8 mouse cellular contexts compared by ENCODE assay signal in the genomic region with DNA sequence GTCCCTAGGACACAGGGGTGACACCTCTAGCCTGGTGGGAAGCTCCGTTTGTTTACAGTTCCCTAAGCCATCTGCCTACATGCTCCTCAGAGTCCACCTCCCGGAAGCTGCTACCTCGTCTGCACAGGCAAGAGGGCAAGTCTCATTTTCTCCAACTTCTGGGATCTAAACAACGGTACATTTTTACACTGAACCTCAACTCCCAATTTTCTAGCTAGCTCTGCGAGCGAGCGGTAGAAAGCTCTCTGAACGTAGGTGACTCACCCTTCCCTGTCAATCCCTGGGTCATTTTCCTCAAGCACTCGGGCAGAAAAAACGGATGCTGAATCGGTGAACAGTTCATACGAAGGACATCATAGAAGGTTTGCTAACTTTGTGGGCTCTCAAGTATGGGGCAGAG.
DNase-seq lines count a peak whose midpoint lies in the region; ATAC-seq lines count a peak whose summit lies in the region.

No protein-coding gene starts in this region.

- no peak for ATAC-seq in hindbrain, embryonic 11.5 days (ENCODE audit: low FRiP score)
- no peak for ATAC-seq in embryonic facial prominence, embryonic 12.5 days (ENCODE audit: insufficient number of reproducible peaks, insufficient read depth, low FRiP score, low TSS enrichment)
- no peak for ATAC-seq in limb, embryonic 12.5 days (ENCODE audit: insufficient number of reproducible peaks, insufficient read depth, low FRiP score, low TSS enrichment, low read depth)

- H3K4me3 ChIP-seq in hindbrain, embryonic 10.5 days, result no peak overlapping the region
- H3K4me3 ChIP-seq in hindbrain, embryonic 11.5 days (ENCODE audit: low read depth, low read length), result no peak overlapping the region
- no peak overlapping the region for H3K4me3 ChIP-seq in embryonic facial prominence, embryonic 12.5 days
- no peak overlapping the region for H3K4me3 ChIP-seq in limb, embryonic 12.5 days (replicated peaks)

- H3K4me1 ChIP-seq in hindbrain, embryonic 10.5 days (replicated peaks), result peaks cover 23% of the 10 kb centered on the region
- H3K4me1 ChIP-seq in hindbrain, embryonic 11.5 days (replicated peaks; ENCODE audit: control insufficient read depth, insufficient read depth, low read length), result no peaks in the 10 kb centered on the region
- peaks cover 53% of the 10 kb centered on the region for H3K4me1 ChIP-seq in embryonic facial prominence, embryonic 12.5 days
- H3K4me1 ChIP-seq in limb, embryonic 12.5 days (replicated peaks), result peaks cover 67% of the 10 kb centered on the region

- WGBS in hindbrain, embryonic 10.5 days, result 63% methylated on average over 12 of the region's 12 CpGs
- whole genome bisulfite sequencing in hindbrain, embryonic 11.5 days, result 54% methylated on average over 12 of the region's 12 CpGs
- 30% methylated on average over 12 of the region's 12 CpGs for whole genome bisulfite sequencing in embryonic facial prominence, embryonic 12.5 days
- 48% methylated on average over 12 of the region's 12 CpGs for WGBS in limb, embryonic 12.5 days

- H3K9me3 ChIP-seq in hindbrain, embryonic 10.5 days, result no peaks in the 10 kb centered on the region
- no peaks in the 10 kb centered on the region for H3K9me3 ChIP-seq in hindbrain, embryonic 11.5 days (ENCODE audit: control insufficient read depth, low read length)
- H3K9me3 ChIP-seq in embryonic facial prominence, embryonic 12.5 days, result no peaks in the 10 kb centered on the region
- H3K9me3 ChIP-seq in limb, embryonic 12.5 days, result no peaks in the 10 kb centered on the region

- 0 out of 2 replicates have a peak overlapping the region, but pooled peaks have one; percentile 35 for H3K27ac ChIP-seq in hindbrain, embryonic 10.5 days
- H3K27ac ChIP-seq in hindbrain, embryonic 11.5 days (ENCODE audit: low read depth, low read length), result no peak overlapping the region
- peak overlapping the region; percentile 89 for H3K27ac ChIP-seq in embryonic facial prominence, embryonic 12.5 days
- peak overlapping the region; percentile 90 for H3K27ac ChIP-seq in limb, embryonic 12.5 days

- H3K27me3 ChIP-seq in hindbrain, embryonic 10.5 days (ENCODE audit: insufficient read depth, poor library complexity, severe bottlenecking), result no peaks in the 10 kb centered on the region
- H3K27me3 ChIP-seq in hindbrain, embryonic 11.5 days (ENCODE audit: control insufficient read depth, insufficient read depth, low read length), result no peaks in the 10 kb centered on the region
- H3K27me3 ChIP-seq in embryonic facial prominence, embryonic 12.5 days, result no peaks in the 10 kb centered on the region
- H3K27me3 ChIP-seq in limb, embryonic 12.5 days, result no peaks in the 10 kb centered on the region

- no peak for DNase-seq in hindbrain, embryonic 10.5 days (ENCODE audit: low spot score)
- DNase-seq in hindbrain, embryonic 11.5 days (ENCODE audit: low spot score), result no peak
- DNase-seq in adipocyte (ENCODE audit: low spot score), result peak; percentile 72
- no peak for DNase-seq in right cerebral cortex, postnatal 14 days
- DNase-seq in ovary, postnatal 14 days (ENCODE audit: low spot score), result no peak
- no peak for DNase-seq in gastrocnemius, postnatal 10 days

- H3K9ac ChIP-seq in hindbrain, embryonic 11.5 days (ENCODE audit: low read depth, low read length), result no peak overlapping the region
- H3K9ac ChIP-seq in embryonic facial prominence, embryonic 12.5 days, result no peak overlapping the region
- H3K9ac ChIP-seq in limb, embryonic 12.5 days (replicated peaks), result no peak overlapping the region

- no peak overlapping the region for H3K4me2 ChIP-seq in hindbrain, embryonic 11.5 days (replicated peaks; ENCODE audit: low read depth, low read length)
- peak overlapping the region; percentile 16 for H3K4me2 ChIP-seq in embryonic facial prominence, embryonic 12.5 days (replicated peaks)
- peak overlapping the region; percentile 38 for H3K4me2 ChIP-seq in limb, embryonic 12.5 days

- H3K36me3 ChIP-seq in hindbrain, embryonic 10.5 days, result no peaks in the 10 kb centered on the region
- H3K36me3 ChIP-seq in hindbrain, embryonic 11.5 days (ENCODE audit: control insufficient read depth, insufficient read depth, low read length), result no peaks in the 10 kb centered on the region
- H3K36me3 ChIP-seq in embryonic facial prominence, embryonic 12.5 days, result no peaks in the 10 kb centered on the region
- H3K36me3 ChIP-seq in limb, embryonic 12.5 days, result no peaks in the 10 kb centered on the region
